Mouse (Mus musculus) A20 (cell line): ENCODE data around the gene Hp.

ENCODE experiments used
- DNase-seq: peaks from one replicate; pipeline ENCODE4 v3.0.0-alpha.2; 2011; ENCODE audit warnings: low read depth, low spot score

Hp gene

GRCm38 (mm10) chr8:109564766-109565165 is 14.2 kb downstream of the Hp start:
- peak; percentile 47 for DNase-seq

- peak; percentile 34 for DNase-seq
These were observed 15.1 kb downstream of the Hp start for GRCm38 (mm10) chr8:109563881-109564280.

- peak; percentile 23 for DNase-seq
These were observed 27.3 kb downstream of the Hp start for GRCm38 (mm10) chr8:109551663-109552062.

GRCm38 (mm10) chr8:109544049-109544448 is 34.9 kb downstream of the Hp start:
- DNase-seq: no peak

GRCm38 (mm10) chr8:109542748-109543519 is 36.0 kb downstream of the Hp start:
- DNase-seq: no peak

- no peak for DNase-seq
These were observed 36.8 kb downstream of the Hp start for GRCm38 (mm10) chr8:109542165-109542564.

- peak; percentile 69 for DNase-seq
These were observed 42.3 kb downstream of the Hp start for GRCm38 (mm10) chr8:109536703-109537102.

GRCm38 (mm10) chr8:109535140-109535990 is 43.6 kb downstream of the Hp start:
- DNase-seq: peak; percentile 57
